Mouse (Mus musculus) embryonic fibroblast, embryonic 13.5 days (primary cell): Measurements from ENCODE around the gene Wfdc17.

Experiments used
- CTCF ChIP-seq: IDR thresholded peaks from 2 replicates; pipeline ENCODE4 v1.5.1; 2011; ENCODE audit warnings: mild to moderate bottlenecking, control low read depth, low read length, moderate library complexity, borderline replicate concordance; ENCODE audit not compliant: insufficient read depth
- POLR2A ChIP-seq: IDR thresholded peaks from 2 replicates; pipeline ENCODE4 v1.6.1; 2011; ENCODE audit warnings: low read depth, mild to moderate bottlenecking, control low read depth, low read length, moderate library complexity

DNA sequence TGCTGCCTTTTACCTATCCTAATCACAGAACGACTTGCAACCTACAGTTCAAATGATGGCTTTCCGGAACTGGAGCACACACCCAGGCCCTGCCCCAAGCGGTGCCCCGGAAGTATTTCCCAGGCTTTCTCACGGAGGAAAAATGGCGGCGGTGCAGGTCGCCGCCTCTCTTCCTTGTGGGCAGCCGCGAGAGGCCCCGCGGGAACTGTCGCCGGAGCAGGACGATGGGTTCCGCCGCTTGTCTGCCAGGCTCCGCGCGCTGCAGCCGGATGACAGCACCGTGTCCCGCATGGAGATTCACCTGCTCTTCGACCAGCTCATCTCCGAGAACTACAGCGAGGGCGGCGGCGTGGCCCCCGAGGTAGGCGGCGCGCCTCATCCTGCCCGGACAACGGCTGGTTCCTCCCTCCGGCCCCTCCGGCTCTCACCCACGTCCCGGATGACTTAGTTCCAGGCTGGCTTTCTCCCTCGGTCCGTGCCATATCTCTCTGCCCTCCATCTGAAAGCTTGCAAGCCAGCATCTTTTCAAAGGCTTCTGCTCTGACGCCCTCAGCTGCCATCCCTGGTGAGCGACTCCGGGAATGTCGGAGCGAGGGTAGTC, 49.9 kb downstream of the Wfdc17 start, which contains the start of gene Heatr6:
- TF ChIP-seq POLR2A (peak; percentile 66), CTCF (no peak)
